Mouse (Mus musculus) liver, embryonic 14.5 days (tissue): Measurements from ENCODE around the gene Ing2. TPM values are rescaled to one million over a fixed set of nuclear protein-coding genes. Genes with fewer than 3 reads are reported as not detected.

Experiments used
- ATAC-seq: fragments of 200-750 bp; cut with Nextera tagmentation; 2 replicates; pipeline ENCODE4 v1.8.0; 2017; ENCODE audit warnings: moderate number of reproducible peaks, mild to moderate bottlenecking, moderate library complexity; ENCODE audit not compliant: insufficient read depth
- DNase-seq, 3 experiments: peaks; one replicate each; pipeline ENCODE4 v3.0.0-alpha.2; 2012 to 2013; ENCODE audit warnings: low read depth in 3 of 3, low spot score in 3 of 3
- H3K27ac ChIP-seq: fragments of 300-500 bp; sonication (generic); 2 replicates; pipeline ENCODE4 v1.5.1; 2014; ENCODE audit warnings: moderate library complexity, mild to moderate bottlenecking, control low read depth, inconsistent platforms
- H3K27me3 ChIP-seq: fragments of 300-500 bp; sonication (generic); 2 replicates; pipeline ENCODE4 v1.6.1; 2014; ENCODE audit warnings: mild to moderate bottlenecking, low read length, moderate library complexity; ENCODE audit not compliant: control insufficient read depth, insufficient read depth
- H3K36me3 ChIP-seq: fragments of 300-500 bp; sonication (generic); replicated peaks from 2 replicates; pipeline ENCODE4 v1.6.1; 2014; ENCODE audit warnings: low read depth; ENCODE audit not compliant: control insufficient read depth, insufficient read depth
- H3K4me1 ChIP-seq, 2 experiments: fragments of 200-500 bp in 1 of 2; fragments of 300-500 bp in 1 of 2; sonication (generic) in 1 of 2; replicated peaks; 2 replicates each; pipeline ENCODE4 v1.6.1; 2012 to 2014; ENCODE audit warnings: antibody characterized with exemption in 1 of 2, inconsistent platforms in 1 of 2, low read length in 1 of 2; ENCODE audit not compliant: control insufficient read depth in 2 of 2, insufficient read depth in 2 of 2
- H3K4me2 ChIP-seq: fragments of 300-500 bp; sonication (generic); 2 replicates; pipeline ENCODE4 v1.6.1; 2014; ENCODE audit warnings: low read depth, mild to moderate bottlenecking, control low read depth, moderate library complexity
- H3K4me3 ChIP-seq, 2 experiments: fragments of 200-500 bp in 1 of 2; fragments of 300-500 bp in 1 of 2; sonication (generic) in 1 of 2; 2 replicates each; pipeline ENCODE4 v1.5.1; 2012 to 2014; ENCODE audit warnings: low read depth in 2 of 2, low read length in 2 of 2, mild to moderate bottlenecking in 2 of 2, control low read depth in 1 of 2, inconsistent platforms in 1 of 2, moderate library complexity in 1 of 2; ENCODE audit not compliant: insufficient read depth in 1 of 2
- H3K9ac ChIP-seq: fragments of 300-500 bp; sonication (generic); replicated peaks from 2 replicates; pipeline ENCODE4 v1.6.1; 2014; ENCODE audit warnings: mild to moderate bottlenecking, control low read depth, moderate library complexity
- H3K9me3 ChIP-seq: fragments of 300-500 bp; sonication (generic); 2 replicates; pipeline ENCODE4 v1.6.1; 2016; ENCODE audit warnings: low read length, mixed read lengths; ENCODE audit not compliant: control insufficient read depth
- CTCF ChIP-seq: IDR thresholded peaks from 2 replicates; pipeline ENCODE4 v1.5.1; 2016; ENCODE audit warnings: antibody characterized with exemption, low read depth, control low read depth
- EP300 ChIP-seq: IDR thresholded peaks from 2 replicates; pipeline ENCODE4 v1.6.1; 2016; ENCODE audit warnings: antibody characterized with exemption, low read depth
- WGBS: fragments of 180-500 bp; shearing (Covaris S2); extraction: QIAGEN DNeasy Blood & Tissue Kit; methylation state at CpG from one replicate; pipeline ENCODE4 v1.1.7; 2014; ENCODE audit not compliant: insufficient replicate concordance; 5-methylcytosine and 5-hydroxymethylcytosine counted together
- polyA plus RNA-seq, 2 experiments: library from polyadenylated mRNA; depleted of rRNA in 1 of 2; stranded (reverse) in 1 of 2; unstranded in 1 of 2; fragments of >200 nt; fragmentation: Nextera tagmentation in 1 of 2; extraction: Ambion mirVana in 1 of 2; gene quantifications; 2 replicates each; pipeline versions ENCODE4 v1.2.1 to v1.2.3; 2012 to 2014

Gene Ing2
- polyA plus RNA-seq (2012; rRNA removed) (5.8 and 14.1 TPM in 2 replicates), polyA plus RNA-seq (2014; fragmentation: Nextera tagmentation; extraction: Ambion mirVana) (8.6 and 8.9 TPM in 2 replicates)

- Histone ChIP-seq H3K4me3 (peak within 1 kb of the TSS; percentile 77 to 99), H3K27me3 (no peaks in the 10 kb centered on the region), H3K9me3 (no peaks in the 10 kb centered on the region), H3K4me1 (peaks cover 4% of the 10 kb centered on the region in 2 experiments; a peak in 3 of 4 replicates), H3K9ac (peak within 1 kb of the TSS; percentile 89), H3K27ac (peak within 1 kb of the TSS; percentile 82), H3K4me2 (peak within 1 kb of the TSS; percentile 74), H3K36me3 (no peaks in the 10 kb centered on the region)
- no peak for TF ChIP-seq EP300
- no peak for TF ChIP-seq CTCF
- under 1% methylated on average over 97 of the region's 106 CpGs for WGBS
- DNase-seq (peak; percentile 99 to 100 (median 99)), ATAC-seq (peak; percentile 86)
Measured at GRCm38 (mm10) chr8:47674777-47675710, at the start of gene Ing2. Gene Ing2 (minus strand): TSS chr8:47675556.

GRCm38 (mm10) chr8:47721609-47722008 is 46.3 kb upstream of the Ing2 start:
- Histone ChIP-seq H3K9me3 (no peaks in the 10 kb centered on the region), H3K4me1 (0 out of 4 replicates have a peak, but pooled peaks cover 0 to 2% of the 10 kb centered on the region in 2 experiments), H3K36me3 (no peaks in the 10 kb centered on the region), H3K27ac (no peak overlapping the region), H3K27me3 (no peaks in the 10 kb centered on the region), H3K9ac (no peak overlapping the region), H3K4me2 (no peak overlapping the region), H3K4me3 (no peak overlapping the region)
- ATAC-seq (no peak), DNase-seq (no peak)
- no peak for TF ChIP-seq EP300
- no peak for TF ChIP-seq CTCF
- 41% methylated on average over 4 of the region's 4 CpGs for WGBS

- 16% methylated on average over 11 of the region's 11 CpGs for WGBS
- no peak overlapping the region for H3K9ac ChIP-seq
- no peaks in the 10 kb centered on the region for H3K9me3 ChIP-seq
- H3K4me2 ChIP-seq = no peak overlapping the region
- no peak for TF ChIP-seq EP300
- TF ChIP-seq CTCF = no peak
- no peak overlapping the region for H3K27ac ChIP-seq
- H3K27me3 ChIP-seq = no peaks in the 10 kb centered on the region
- ATAC-seq (no peak), DNase-seq (no peak)
- H3K4me3 ChIP-seq = no peak overlapping the region
- H3K36me3 ChIP-seq = no peaks in the 10 kb centered on the region
- H3K4me1 ChIP-seq = peaks cover 0 to 8% of the 10 kb centered on the region in 2 experiments; a peak in 1 of 4 replicates
Measured at GRCm38 (mm10) chr8:47718641-47719040, 43.3 kb upstream of the Ing2 start.

GRCm38 (mm10) chr8:47713761-47714745 is 38.7 kb upstream of the Ing2 start, which contains the start of gene Cdkn2aip:
Gene Cdkn2aip (minus strand): TSS chr8:47713932.
- Histone ChIP-seq H3K27me3 (no peaks in the 10 kb centered on the region), H3K9ac (peak within 1 kb of the TSS; percentile 88), H3K36me3 (peaks cover 16% of the 10 kb centered on the region), H3K9me3 (no peaks in the 10 kb centered on the region), H3K27ac (peak within 1 kb of the TSS; percentile 79), H3K4me3 (peak within 1 kb of the TSS; percentile 90 to 95), H3K4me2 (peak within 1 kb of the TSS; percentile 90), H3K4me1 (peaks cover 0 to 13% of the 10 kb centered on the region in 2 experiments; a peak in 2 of 4 replicates)
- TF ChIP-seq CTCF = no peak
- no peak for TF ChIP-seq EP300
- DNase-seq = peak; percentile 88 to 90 (median 90)
- WGBS = under 1% methylated on average over 107 of the region's 114 CpGs
- peak; percentile 93 for ATAC-seq
